Mouse (Mus musculus) stomach, postnatal 0 days (tissue): ENCODE results near the gene Gpr27.

Experiments
- CTCF ChIP-seq: IDR thresholded peaks from 2 replicates; pipeline ENCODE4 v1.5.1; 2016; ENCODE audit warnings: antibody characterized with exemption, low read depth, mild to moderate bottlenecking, moderate library complexity
- EP300 ChIP-seq: optimal IDR thresholded peaks from 2 replicates; pipeline ENCODE3; 2016; ENCODE audit warnings: antibody characterized with exemption

GRCm38 (mm10) chr6:99655488-99655887 is 37.0 kb upstream of the Gpr27 start:
- TF ChIP-seq CTCF: no peak
- TF ChIP-seq EP300: no peak
